ENCODE assay signal across 19 mouse cellular contexts in genomic region chr12:116721062-116721461, GRCm38 (mm10).
A peak's percentile ranks its signal among the peaks of the same experiment; 100 is the strongest.
DNase-seq lines count a peak whose midpoint lies in the region; ATAC-seq and TF ChIP-seq lines count a peak whose summit lies in the region.
"Had no signal": no experiment of that assay in that cellular context is flagged by ENCODE, and none has a peak within 500 bp of the region (broad histone marks: within the 10 kb centered on the region; RNA-seq: fewer than 3 reads in every experiment).

No protein-coding gene starts in this region.

- no peak overlapping the region for H3K4me3 ChIP-seq in forebrain, postnatal 0 days (ENCODE audit: low read depth, low read length)
- H3K4me3 ChIP-seq in forebrain, embryonic 16.5 days (replicated peaks; ENCODE audit: low read length) = no peak overlapping the region
- H3K4me3 ChIP-seq: embryonic facial prominence, embryonic 13.5 days; heart, embryonic 13.5 days; hindbrain, embryonic 12.5 days had no signal

- TF ChIP-seq CTCF in forebrain, postnatal 0 days (IDR thresholded peaks at IDR 0.05; ENCODE audit: low read depth) = no peak

- peak; percentile 18; the same call in 1 of the 2 replicates for ATAC-seq in forebrain, postnatal 0 days
- no peak for ATAC-seq in forebrain, embryonic 16.5 days
- ATAC-seq: forebrain, embryonic 14.5 days; hindbrain, embryonic 16.5 days; inflammation-experienced regulatory T-cells, adult 6 months had no signal

- H3K36me3 ChIP-seq in forebrain, postnatal 0 days (ENCODE audit: insufficient read depth) = no peaks in the 10 kb centered on the region
- no peaks in the 10 kb centered on the region; the same call in 1 of the 2 replicates for H3K36me3 ChIP-seq in forebrain, embryonic 16.5 days (ENCODE audit: control insufficient read depth, insufficient read depth)
- H3K36me3 ChIP-seq: embryonic facial prominence, embryonic 13.5 days; heart, embryonic 13.5 days; hindbrain, embryonic 12.5 days had no signal

- H3K9me3 ChIP-seq in forebrain, postnatal 0 days (ENCODE audit: low read length) = no peaks in the 10 kb centered on the region
- no peaks in the 10 kb centered on the region for H3K9me3 ChIP-seq in forebrain, embryonic 16.5 days (ENCODE audit: control insufficient read depth, low read length)
- H3K9me3 ChIP-seq: embryonic facial prominence, embryonic 13.5 days; heart, embryonic 13.5 days; hindbrain, embryonic 12.5 days had no signal

- 28% methylated on average over 2 of the region's 2 CpGs for WGBS in forebrain, postnatal 0 days
- 35% methylated on average over 2 of the region's 2 CpGs for WGBS in forebrain, embryonic 16.5 days

- H3K9ac ChIP-seq in forebrain, postnatal 0 days = no peak overlapping the region
- no peak overlapping the region for H3K9ac ChIP-seq in forebrain, embryonic 16.5 days (replicated peaks; ENCODE audit: low read depth, low read length)
- H3K9ac ChIP-seq: embryonic facial prominence, embryonic 13.5 days; heart, embryonic 13.5 days; hindbrain, embryonic 12.5 days had no signal

- H3K27me3 ChIP-seq in forebrain, postnatal 0 days (ENCODE audit: insufficient read depth, low read length) = no peaks in the 10 kb centered on the region
- no peaks in the 10 kb centered on the region for H3K27me3 ChIP-seq in forebrain, embryonic 16.5 days (replicated peaks; ENCODE audit: control insufficient read depth, insufficient read depth, low read length)
- H3K27me3 ChIP-seq: embryonic facial prominence, embryonic 13.5 days; heart, embryonic 13.5 days; hindbrain, embryonic 12.5 days had no signal

- no peaks in the 10 kb centered on the region for H3K4me1 ChIP-seq in forebrain, postnatal 0 days (ENCODE audit: insufficient read depth)
- no peaks in the 10 kb centered on the region for H3K4me1 ChIP-seq in forebrain, embryonic 16.5 days (replicated peaks; ENCODE audit: control insufficient read depth, insufficient read depth, low read length)
- H3K4me1 ChIP-seq: embryonic facial prominence, embryonic 13.5 days; heart, embryonic 13.5 days; hindbrain, embryonic 12.5 days had no signal

- H3K4me2 ChIP-seq in forebrain, postnatal 0 days (ENCODE audit: low read depth) = no peak overlapping the region
- H3K4me2 ChIP-seq in forebrain, embryonic 16.5 days (ENCODE audit: low read length) = no peak overlapping the region
- H3K4me2 ChIP-seq: embryonic facial prominence, embryonic 13.5 days; heart, embryonic 13.5 days; hindbrain, embryonic 12.5 days had no signal

- DNase-seq in forebrain, postnatal 0 days = no peak
- DNase-seq in layer of hippocampus, adult 9-11 months = peak; percentile 48
- no peak for DNase-seq in layer of hippocampus, postnatal 10 days (ENCODE audit: low spot score in 2 of 2)
- peak; percentile 30 to 46 for DNase-seq in right cerebral cortex, adult 2 months (ENCODE audit: low spot score in 2 of 2)
- no peak for DNase-seq in right cerebral cortex, postnatal 4 days
- no peak for DNase-seq in gastrocnemius, adult 18-20 months (ENCODE audit: low spot score)
- DNase-seq: adrenal gland, postnatal 10 days; cerebellum, adult 11-12 months; cerebellum, adult 9-10 months; cerebellum, postnatal 25 days; gastrocnemius, postnatal 25 days; heart, postnatal 4 days had no signal

- H3K27ac ChIP-seq in forebrain, postnatal 0 days (ENCODE audit: low read depth, low read length) = no peak overlapping the region
- H3K27ac ChIP-seq in forebrain, embryonic 16.5 days (ENCODE audit: low read length) = no peak overlapping the region
- H3K27ac ChIP-seq: embryonic facial prominence, embryonic 13.5 days; heart, embryonic 13.5 days; hindbrain, embryonic 12.5 days had no signal

Comparison
In these comparisons a context has a peak if more than half of its experiments do, and no peak if none do; other contexts are left out.
1. DNase-seq: peak in layer of hippocampus, adult 9-11 months (single experiment) and right cerebral cortex, adult 2 months (2 of 2); none in forebrain, postnatal 0 days (single experiment), layer of hippocampus, postnatal 10 days (0 of 2), right cerebral cortex, postnatal 4 days (single experiment) and gastrocnemius, adult 18-20 months (single experiment).